Mouse (Mus musculus) adrenal gland (tissue): Measurements from ENCODE around the gene Hmx2.

Experiments
- intact Hi-C: fragments of 180-260 bp; cut with DNase I; formaldehyde crosslinking; loops from one replicate; pipeline ENCODE4 v1.15.1; 2025

Hmx2 gene

GRCm38 (mm10) chr7:131555301-131556081 lies 6.9 kb downstream of the Hmx2 start:
- intact Hi-C loops: no loop called here

GRCm38 (mm10) chr7:131556116-131556515 lies 7.5 kb downstream of the Hmx2 start:
- intact Hi-C loops: no loop called here

GRCm38 (mm10) chr7:131556541-131557271 lies 8.1 kb downstream of the Hmx2 start:
- intact Hi-C loops: no loop called here

- intact Hi-C loops: no loop called here
Measured at GRCm38 (mm10) chr7:131557751-131558150, 9.2 kb downstream of the Hmx2 start.

- intact Hi-C loops: no loop called here
Measured at GRCm38 (mm10) chr7:131559986-131560696, 11.6 kb downstream of the Hmx2 start, which contains the start of gene Bub3. TSS of gene Bub3 (plus strand) at chr7:131560222.

GRCm38 (mm10) chr7:131560697-131561042 lies 12.1 kb downstream of the Hmx2 start:
- intact Hi-C loops: no loop called here

- intact Hi-C loops: no loop called here
Measured at GRCm38 (mm10) chr7:131575246-131575645, 26.7 kb downstream of the Hmx2 start.

- intact Hi-C loops: no loop called here
Measured at GRCm38 (mm10) chr7:131582178-131582577, 33.6 kb downstream of the Hmx2 start.

GRCm38 (mm10) chr7:131585551-131585950 lies 37.0 kb downstream of the Hmx2 start:
- intact Hi-C loops: no loop called here

GRCm38 (mm10) chr7:131597779-131598482 lies 49.4 kb downstream of the Hmx2 start:
- intact Hi-C loops: no loop called here

- intact Hi-C loops: no loop called here
Measured at GRCm38 (mm10) chr7:131598483-131598824, 49.9 kb downstream of the Hmx2 start.

- intact Hi-C loops: loop anchor here (10.0 kb wide), 1 partner anchor 143 kb away; no protein-coding TSS in a partner anchor
Measured at GRCm38 (mm10) chr7:131602106-131602505, 53.5 kb downstream of the Hmx2 start.

GRCm38 (mm10) chr7:131603186-131603585 lies 54.6 kb downstream of the Hmx2 start:
- intact Hi-C loops: loop anchor here (10.0 kb wide), 1 partner anchor 142 kb away; no protein-coding TSS in a partner anchor

GRCm38 (mm10) chr7:131604946-131605345 lies 56.4 kb downstream of the Hmx2 start:
- intact Hi-C loops: loop anchor here (10.0 kb wide), 1 partner anchor 140 kb away; no protein-coding TSS in a partner anchor

GRCm38 (mm10) chr7:131605481-131605880 lies 56.9 kb downstream of the Hmx2 start:
- intact Hi-C loops: loop anchor here (10.0 kb wide), 1 partner anchor 139 kb away; no protein-coding TSS in a partner anchor
